Mouse (Mus musculus): ENCODE measurements at regions not wholly inside any gene's neighbourhood (a gene's known extent, or its start where the extent isn't known, plus 50 kb on each side); places are given as distances from the start of the nearest gene placed in this dataset.
A peak's percentile ranks its signal among the peaks of the same experiment; 100 is the strongest.

DNA sequence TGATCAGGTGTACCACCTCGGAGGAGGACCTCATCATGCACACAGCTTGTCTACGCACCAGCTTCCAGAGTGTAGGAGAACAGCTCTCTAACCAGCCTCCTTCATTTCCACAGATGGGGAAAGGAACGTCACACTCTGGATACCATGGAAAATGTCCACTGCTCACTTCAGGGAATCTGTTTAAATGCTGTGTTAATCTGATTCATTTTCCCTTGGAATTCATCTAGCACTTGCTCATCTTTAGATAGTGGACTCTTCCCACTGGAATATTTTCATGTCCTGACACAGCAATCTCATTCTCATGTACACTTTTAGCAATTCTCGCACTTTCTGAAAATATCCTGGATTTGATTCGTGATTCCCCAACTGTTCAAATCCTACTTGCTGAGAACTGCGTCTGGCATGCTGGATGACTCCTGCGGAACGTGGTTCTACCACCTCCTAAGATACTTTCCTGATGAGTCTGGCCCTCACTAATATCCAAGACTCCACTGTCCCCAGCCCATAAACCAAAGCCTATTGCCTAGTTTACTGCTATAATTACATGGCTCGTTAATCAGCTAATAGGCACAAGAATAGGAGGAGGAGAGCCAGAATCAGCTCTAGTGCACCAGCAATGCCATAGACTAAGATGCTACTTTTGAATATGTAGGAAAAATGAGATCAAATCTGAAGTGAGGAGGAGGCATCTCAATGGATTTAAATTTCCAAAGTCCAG lies 56.0 kb upstream of the Bdnf start:
- Histone ChIP-seq H3K9me3 (no peaks in the 10 kb centered on the region), H3K4me3 (no peak overlapping the region), H3K4me2 (no peak overlapping the region), H3K9ac (no peak overlapping the region), H3K27me3 (replicated peaks) (no peaks in the 10 kb centered on the region), H3K4me1 (peaks cover 6% of the 10 kb centered on the region; the same call in 1 of the 2 replicates), H3K27ac (no peak overlapping the region), H3K36me3 (replicated peaks) (no peaks in the 10 kb centered on the region)
- 86% methylated on average over 9 of the region's 9 CpGs for WGBS
- ATAC-seq (replicated peaks), result no peak

DNA sequence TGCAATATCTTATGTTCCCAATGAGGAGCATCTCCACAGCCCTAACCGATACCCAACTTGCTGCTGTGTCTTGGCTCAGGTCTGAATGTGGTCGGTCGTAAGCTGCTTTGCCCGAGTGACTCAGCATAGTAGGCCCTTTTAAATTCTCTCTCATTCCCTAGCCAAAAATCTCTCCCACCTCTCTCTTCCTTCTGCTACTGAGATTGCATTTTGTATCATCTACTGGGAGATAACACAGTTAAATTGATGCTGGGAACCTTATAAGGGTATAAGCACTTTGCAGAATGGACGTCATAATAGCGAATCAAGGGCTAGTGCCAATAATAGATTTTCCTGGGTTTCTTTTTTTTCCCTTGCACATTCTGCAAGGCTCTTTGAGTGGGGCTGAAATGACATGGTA lies 54.8 kb upstream of the Bdnf start:
- H3K9ac ChIP-seq, result no peak overlapping the region
- no peak for ATAC-seq (replicated peaks)
- peaks cover 6% of the 10 kb centered on the region; the same call in 1 of the 2 replicates for H3K4me1 ChIP-seq
- H3K27me3 ChIP-seq (replicated peaks), result no peaks in the 10 kb centered on the region
- no peaks in the 10 kb centered on the region for H3K36me3 ChIP-seq (replicated peaks)
- H3K4me3 ChIP-seq, result no peak overlapping the region
- H3K4me2 ChIP-seq, result no peak overlapping the region
- H3K27ac ChIP-seq, result no peak overlapping the region
- H3K9me3 ChIP-seq, result no peaks in the 10 kb centered on the region
- WGBS, result 90% methylated on average over 6 of the region's 6 CpGs

DNA sequence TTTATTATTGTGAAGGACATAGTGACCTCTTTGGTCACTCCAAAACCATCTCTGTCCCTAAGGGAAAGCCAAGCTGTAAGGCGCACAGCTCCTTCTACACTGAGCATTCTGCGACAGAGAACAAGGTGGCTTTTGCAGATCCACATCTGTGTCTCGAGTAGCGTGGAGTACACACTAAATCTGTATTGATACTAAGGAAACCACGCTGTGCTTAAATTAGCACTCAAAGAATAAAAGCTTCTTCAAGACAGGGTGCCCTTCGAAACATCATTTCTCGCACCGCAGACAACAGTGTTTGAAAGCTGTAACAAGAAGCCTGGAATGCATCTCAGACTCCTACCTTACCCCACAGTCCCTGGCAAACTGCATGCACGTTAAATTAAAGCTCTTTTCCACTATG lies 52.9 kb upstream of the Bdnf start:
- H3K27ac ChIP-seq, result no peak overlapping the region
- ATAC-seq (replicated peaks), result 0 out of 2 replicates have a peak, but pooled peaks have one; percentile 56
- H3K4me2 ChIP-seq, result no peak overlapping the region
- H3K4me1 ChIP-seq, result peaks cover 6% of the 10 kb centered on the region; the same call in 1 of the 2 replicates
- H3K9ac ChIP-seq, result no peak overlapping the region
- 45% methylated on average over 9 of the region's 9 CpGs for WGBS
- no peaks in the 10 kb centered on the region for H3K36me3 ChIP-seq (replicated peaks)
- no peaks in the 10 kb centered on the region for H3K27me3 ChIP-seq (replicated peaks)
- H3K9me3 ChIP-seq, result no peaks in the 10 kb centered on the region
- no peak overlapping the region for H3K4me3 ChIP-seq
